In the genomic region with DNA sequence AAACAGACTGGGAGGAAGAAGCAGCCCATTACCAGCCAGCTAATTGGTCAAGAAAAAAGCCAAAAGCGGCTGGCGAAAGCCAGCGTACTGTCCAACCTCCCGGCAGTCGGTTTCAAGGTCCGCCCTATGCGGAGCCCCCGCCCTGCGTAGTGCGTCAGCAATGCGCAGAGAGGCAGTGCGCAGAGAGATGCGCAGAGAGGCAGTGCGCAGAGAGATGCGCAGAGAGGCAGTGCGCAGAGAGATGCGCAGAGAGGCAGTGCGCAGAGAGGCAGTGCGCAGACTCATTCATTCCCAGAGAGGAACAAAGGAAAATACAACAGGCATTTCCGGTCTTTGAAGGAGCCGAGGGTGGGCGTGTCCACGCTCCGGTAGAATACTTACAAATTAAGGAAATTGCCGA, we compare ENCODE assay signal across 7 mouse cellular contexts.
DNase-seq lines count a peak whose midpoint lies in the region.

No protein-coding gene starts in this region.

- DNase-seq in cerebellum, adult 11 months = peak; percentile 5
- peak; percentile 54 for DNase-seq in cerebellum, adult 11-12 months
- DNase-seq in cerebellum, adult 8-10 months = peak; percentile 11
- peak; percentile 35 for DNase-seq in cerebellum, adult 9-10 months
- DNase-seq in cerebellum, adult 9-11 months = peak; percentile 53
- DNase-seq in heart, adult 11 months = peak; percentile 93
- peak; percentile 9 for DNase-seq in kidney, adult 11 months

Comparison
In these comparisons a context has a peak if more than half of its experiments do, and no peak if none do; other contexts are left out.
1. Peak in every context shown above with its lines: DNase-seq.
2. DNase-seq: peak in every context shown above with its lines; median percentile 93 in heart, adult 11 months; 54 in cerebellum, adult 11-12 months; 53 in cerebellum, adult 9-11 months; 35 in cerebellum, adult 9-10 months; 11 in cerebellum, adult 8-10 months; 9 in kidney, adult 11 months; 5 in cerebellum, adult 11 months.